Mouse (Mus musculus): ENCODE measurements at regions not wholly inside any gene's neighbourhood (a gene's known extent, or its start where the extent isn't known, plus 50 kb on each side); places are given as distances from the start of the nearest gene placed in this dataset.

DNA sequence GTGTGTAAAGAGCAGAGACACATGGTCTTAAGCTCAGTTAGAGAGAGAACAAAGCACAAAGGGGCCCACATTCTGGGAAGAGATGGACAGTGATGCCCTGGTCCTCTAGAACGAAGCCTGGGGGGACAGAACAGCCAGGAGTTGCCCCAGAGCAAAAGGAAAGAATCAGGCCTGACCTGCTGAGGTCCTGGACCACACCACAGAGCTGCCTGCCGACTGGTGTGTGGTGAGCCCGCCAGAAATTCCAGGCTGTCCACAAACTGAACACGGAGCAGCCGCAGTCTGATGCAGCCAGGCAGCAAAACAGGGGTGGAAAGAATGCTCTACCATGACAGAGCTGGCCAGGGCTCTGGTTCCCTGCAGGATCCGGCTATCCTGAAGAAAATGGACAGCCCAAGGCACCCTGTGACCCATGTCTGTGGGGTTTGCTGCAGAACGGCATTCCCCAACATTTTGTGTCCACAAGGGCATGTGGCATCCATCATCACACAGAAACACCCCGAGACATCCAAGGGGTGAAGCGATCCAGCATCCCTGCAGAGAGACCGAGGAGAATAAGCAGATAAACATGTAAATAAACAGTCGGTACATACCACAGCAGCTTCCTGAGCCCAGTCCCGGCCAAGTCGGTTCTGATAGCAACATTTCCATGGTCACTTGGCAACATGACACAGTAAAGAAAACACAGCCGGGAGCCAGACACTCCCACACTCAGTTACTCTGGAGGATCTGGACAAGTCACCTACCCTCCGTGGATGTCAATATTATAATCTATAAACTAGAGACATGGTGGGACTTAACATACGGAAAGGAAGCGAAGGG, 65.3 kb upstream of the Pomp start:
- no peak for DNase-seq (ENCODE audit: extremely low spot score)

- DNase-seq (ENCODE audit: extremely low spot score): no peak
Observed at GRCm38 (mm10) chr5:147793059-147793458, 67.2 kb upstream of the Pomp start.

DNA sequence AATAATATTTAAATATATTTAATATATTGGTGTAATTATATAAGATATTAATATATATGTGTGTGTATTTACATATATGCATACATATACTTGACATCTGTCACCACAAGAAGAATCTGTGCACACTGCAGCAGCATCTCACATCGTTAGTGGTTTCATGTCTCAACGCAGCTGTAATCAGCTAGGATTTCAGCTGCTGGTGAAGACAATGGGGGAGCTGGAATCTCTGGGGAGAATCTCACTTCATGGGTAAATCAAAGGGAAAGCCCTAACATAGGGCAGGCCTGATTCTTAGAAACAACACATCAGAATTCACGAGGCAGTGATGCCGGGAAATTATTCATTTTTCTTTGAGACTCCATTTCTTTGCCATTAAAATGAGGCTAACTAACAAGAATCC, 66.8 kb upstream of the Flt1 start:
- DNase-seq (ENCODE audit: extremely low spot score): no peak

DNA sequence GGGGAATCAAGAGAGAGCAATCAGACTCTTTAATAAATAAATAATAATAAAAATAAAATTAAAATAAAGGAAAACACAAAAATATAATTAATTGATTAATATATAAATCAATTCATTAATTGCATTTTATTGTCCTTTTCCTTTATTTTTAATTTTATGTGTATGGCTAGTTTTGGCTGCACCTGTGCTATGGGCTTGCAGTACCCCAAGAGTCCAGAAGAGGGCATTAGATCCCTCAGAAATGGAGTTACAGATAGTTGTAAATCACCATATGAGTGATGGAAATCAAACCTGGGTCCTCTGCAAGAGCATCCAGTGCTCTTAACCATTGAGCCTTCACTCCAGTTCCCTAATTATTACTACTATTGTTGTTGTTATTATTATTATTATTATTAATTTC, 65.3 kb upstream of the Flt1 start:
- DNase-seq (ENCODE audit: extremely low spot score): no peak

DNA sequence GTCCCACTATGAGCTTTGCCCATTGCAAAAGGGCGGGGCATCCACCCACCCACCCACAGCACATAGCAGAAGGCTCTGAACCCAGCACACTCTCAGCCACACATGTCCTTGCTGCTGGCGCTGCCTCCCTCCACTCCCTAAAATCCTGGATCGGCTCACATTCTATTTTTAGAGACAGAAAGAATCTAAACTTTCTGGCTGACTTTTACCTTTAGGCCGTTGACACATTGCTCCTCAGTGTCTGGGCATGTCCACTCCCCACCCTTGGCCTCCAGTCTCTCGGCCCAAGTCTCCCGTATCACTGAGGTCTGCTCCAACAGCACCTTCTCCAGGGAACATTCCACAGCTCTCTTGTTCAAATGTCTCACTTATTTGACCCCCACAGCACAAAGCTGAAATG, 62.7 kb upstream of the Flt1 start:
- no peak for DNase-seq (ENCODE audit: extremely low spot score)

DNA sequence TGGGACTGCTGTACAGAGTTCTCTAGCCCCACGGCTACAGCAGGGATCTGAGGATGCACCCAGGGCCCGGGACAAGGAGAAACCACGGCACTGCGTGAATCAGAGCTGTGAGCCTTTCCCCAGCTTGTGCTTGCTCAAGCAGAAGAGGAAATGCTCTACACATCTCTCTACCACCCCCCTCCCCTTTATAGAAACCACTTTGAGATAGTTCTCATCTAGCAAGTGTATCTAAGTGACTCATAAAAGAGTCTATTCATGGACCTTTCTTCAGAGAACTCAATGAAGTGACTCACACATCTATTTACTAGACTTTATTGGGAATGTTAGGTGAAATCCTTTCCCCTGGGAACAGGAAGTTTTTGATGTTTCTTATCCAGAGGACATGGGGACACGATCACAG, 61.0 kb upstream of the Flt1 start:
- no peak for DNase-seq (ENCODE audit: extremely low spot score)

DNA sequence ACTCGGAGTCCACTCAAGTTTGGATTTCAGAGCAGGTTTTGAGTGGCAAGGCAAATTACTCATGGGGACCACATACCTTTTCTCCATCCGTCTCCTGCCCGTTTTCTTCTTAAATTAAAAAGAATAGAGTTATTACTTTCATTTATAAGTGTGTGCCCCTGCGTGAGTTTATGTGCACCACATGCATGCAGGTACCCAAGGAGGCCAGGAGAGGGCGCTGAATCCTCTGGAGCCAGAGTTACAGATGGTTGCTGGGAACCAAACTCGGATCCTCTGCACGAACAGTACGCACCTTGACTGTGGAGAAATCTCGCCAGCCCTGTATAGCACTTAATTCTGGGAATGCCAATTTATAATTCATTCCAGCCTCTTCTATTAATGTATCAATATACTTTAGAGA, 58.3 kb upstream of the Flt1 start:
- no peak for DNase-seq (ENCODE audit: extremely low spot score)

DNA sequence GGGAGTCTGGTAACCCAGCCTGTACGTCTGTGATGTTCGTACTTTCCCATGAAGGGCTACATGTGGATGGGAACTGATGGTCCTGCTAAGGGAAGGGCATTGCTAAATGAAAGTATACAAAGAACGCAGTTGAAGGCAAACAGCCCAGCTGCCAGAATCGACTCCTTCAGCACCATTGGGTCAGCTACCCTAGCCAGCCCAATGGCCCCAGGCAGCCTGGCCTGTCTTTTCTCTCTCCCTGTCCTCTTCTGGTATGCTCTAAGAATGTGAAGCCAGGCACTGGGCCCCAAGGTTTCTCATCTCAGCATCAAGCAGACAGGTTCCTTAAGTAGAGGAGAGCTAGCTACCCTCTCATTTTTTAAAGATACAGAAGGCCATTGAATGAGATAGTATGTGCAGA, 57.7 kb upstream of the Flt1 start:
- no peak for DNase-seq (ENCODE audit: extremely low spot score)

GRCm38 (mm10) chr5:147782761-147783160, 57.0 kb upstream of the Flt1 start:
- DNase-seq (ENCODE audit: extremely low spot score): peak; percentile 19

GRCm38 (mm10) chr5:147782241-147782681, 56.5 kb upstream of the Flt1 start:
- peak; percentile 19 for DNase-seq (ENCODE audit: extremely low spot score)

GRCm38 (mm10) chr5:147781215-147781614, 55.4 kb upstream of the Flt1 start:
- DNase-seq (ENCODE audit: extremely low spot score): no peak

DNA sequence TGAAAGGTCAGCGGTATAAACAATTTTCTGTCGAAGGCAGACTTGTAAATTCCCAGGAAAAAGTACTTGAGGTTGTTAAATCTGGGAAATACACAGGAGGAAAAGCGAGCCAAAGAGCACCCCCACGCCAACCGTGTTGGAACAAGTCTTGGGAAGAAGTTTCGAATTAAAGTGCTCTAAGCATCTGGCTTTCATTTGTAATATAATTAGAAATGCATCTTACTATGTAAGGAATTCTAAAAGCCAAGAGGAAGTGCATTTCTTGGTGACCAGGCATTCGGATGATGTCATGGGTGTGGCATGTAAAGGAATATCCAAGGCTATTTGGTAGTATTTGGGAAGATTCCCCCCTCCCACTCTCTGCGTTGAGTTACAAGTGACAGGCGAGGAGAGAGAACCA, 52.7 kb upstream of the Flt1 start:
- no peak for DNase-seq (ENCODE audit: extremely low spot score)
